Mouse (Mus musculus): ENCODE results near the gene Fam3b.

DNA sequence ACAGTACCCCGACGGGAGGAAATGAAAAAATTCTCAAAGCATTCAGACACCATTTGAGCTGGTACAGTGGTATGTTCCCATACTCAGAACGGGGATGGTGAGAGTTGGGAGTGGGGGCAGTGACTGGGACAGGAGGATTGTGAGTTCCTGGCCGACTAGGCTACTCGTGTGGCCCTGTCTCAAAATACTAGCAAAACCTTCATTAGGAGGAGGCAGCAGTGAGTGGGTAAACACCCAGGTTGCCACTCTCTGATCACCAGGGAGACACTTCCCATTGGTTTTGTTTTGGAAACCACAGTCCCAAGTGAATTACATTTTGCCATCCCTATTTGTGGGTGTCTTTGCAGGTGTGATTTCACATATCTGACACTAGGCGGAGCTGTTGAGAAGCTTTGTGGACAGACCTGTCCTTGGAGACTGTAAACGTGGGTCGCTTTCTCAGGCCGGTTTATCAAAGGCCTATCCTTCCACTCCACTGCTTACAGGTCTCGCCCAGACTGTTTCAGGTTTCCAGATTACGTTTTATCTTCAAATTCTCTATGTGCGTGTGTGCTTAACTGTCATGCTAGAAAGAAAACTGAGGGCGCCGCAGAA lies 70.8 kb downstream of the Fam3b start:
- no peak for TF ChIP-seq EP300 (optimal IDR thresholded peaks at IDR 0.05)
- peak; percentile 94 for TF ChIP-seq CTCF (IDR thresholded peaks at IDR 0.05; ENCODE audit: low read depth)
